Mouse (Mus musculus) hindbrain, embryonic 16.5 days (tissue): Measurements from ENCODE around the gene Fam169b. TPM values are rescaled to one million over a fixed set of nuclear protein-coding genes. Genes with fewer than 3 reads are reported as not detected.
A peak's percentile ranks its signal among the peaks of the same experiment; 100 is the strongest.

ENCODE experiments used
- ATAC-seq: fragments of 200-750 bp; cut with Nextera tagmentation; 2 replicates; pipeline ENCODE4 v1.8.0; 2017; ENCODE audit warnings: moderate TSS enrichment, moderate library complexity
- H3K27ac ChIP-seq: fragments of 300-500 bp; sonication (generic); 2 replicates; pipeline ENCODE4 v1.5.1; 2014; ENCODE audit warnings: low read depth, mild to moderate bottlenecking, control low read depth, low read length, moderate library complexity
- H3K27me3 ChIP-seq: fragments of 300-500 bp; sonication (generic); replicated peaks from 2 replicates; pipeline ENCODE4 v1.6.1; 2014; ENCODE audit warnings: low read length; ENCODE audit not compliant: control insufficient read depth, insufficient read depth
- H3K36me3 ChIP-seq: fragments of 300-500 bp; sonication (generic); 2 replicates; pipeline ENCODE4 v1.6.1; 2014; ENCODE audit warnings: mild to moderate bottlenecking, low read length, moderate library complexity, mixed read lengths; ENCODE audit not compliant: control insufficient read depth, insufficient read depth
- H3K4me1 ChIP-seq: fragments of 300-500 bp; sonication (generic); 2 replicates; pipeline ENCODE4 v1.6.1; 2014; ENCODE audit warnings: low read depth, low read length; ENCODE audit not compliant: control insufficient read depth, insufficient read depth
- H3K4me2 ChIP-seq: fragments of 300-500 bp; sonication (generic); 2 replicates; pipeline ENCODE4 v1.6.1; 2014; ENCODE audit warnings: mild to moderate bottlenecking, low read length, control low read depth, moderate library complexity
- H3K4me3 ChIP-seq: fragments of 300-500 bp; sonication (generic); 2 replicates; pipeline ENCODE4 v1.5.1; 2014; ENCODE audit warnings: mild to moderate bottlenecking, low read length, control low read depth, moderate library complexity
- H3K9ac ChIP-seq: fragments of 300-500 bp; sonication (generic); 2 replicates; pipeline ENCODE4 v1.6.1; 2014; ENCODE audit warnings: low read depth, mild to moderate bottlenecking, control low read depth, low read length, moderate library complexity
- H3K9me3 ChIP-seq: fragments of 300-500 bp; sonication (generic); 2 replicates; pipeline ENCODE4 v1.6.1; 2014; ENCODE audit warnings: mild to moderate bottlenecking, low read length, moderate library complexity; ENCODE audit not compliant: control insufficient read depth
- WGBS: fragments of 180-500 bp; shearing (Covaris S2); extraction: QIAGEN DNeasy Blood & Tissue Kit; methylation state at CpG from one replicate; pipeline ENCODE4 v1.1.7; 2014; 5-methylcytosine and 5-hydroxymethylcytosine counted together
- polyA plus RNA-seq: library from polyadenylated mRNA; unstranded; fragments of >200 nt; fragmentation: Nextera tagmentation; extraction: Ambion mirVana; gene quantifications from 2 replicates; pipeline ENCODE4 v1.2.1, GENCODE M21; 2015

Fam169b gene
- polyA plus RNA-seq, 1 experiment from 2014 or later = not detected

- WGBS = 76% methylated on average over 8 of the region's 8 CpGs
- Histone ChIP-seq H3K27ac (no peak overlapping the region), H3K9me3 (no peaks in the 10 kb centered on the region), H3K4me3 (no peak overlapping the region), H3K27me3 (no peaks in the 10 kb centered on the region), H3K9ac (no peak overlapping the region), H3K4me2 (no peak overlapping the region), H3K36me3 (no peaks in the 10 kb centered on the region), H3K4me1 (peaks cover 6% of the 10 kb centered on the region)
- ATAC-seq = no peak
These were observed 36.8 kb upstream of the Fam169b start for GRCm38 (mm10) chr7:68236817-68237216.

- Histone ChIP-seq H3K4me3 (no peak overlapping the region), H3K27ac (no peak overlapping the region), H3K4me2 (no peak overlapping the region), H3K36me3 (no peaks in the 10 kb centered on the region), H3K9me3 (no peaks in the 10 kb centered on the region), H3K4me1 (no peaks in the 10 kb centered on the region), H3K27me3 (no peaks in the 10 kb centered on the region), H3K9ac (no peak overlapping the region)
- no peak for ATAC-seq
- WGBS = 62% methylated on average over 11 of the region's 11 CpGs
These were observed 34.3 kb upstream of the Fam169b start for GRCm38 (mm10) chr7:68239220-68239827.

DNA sequence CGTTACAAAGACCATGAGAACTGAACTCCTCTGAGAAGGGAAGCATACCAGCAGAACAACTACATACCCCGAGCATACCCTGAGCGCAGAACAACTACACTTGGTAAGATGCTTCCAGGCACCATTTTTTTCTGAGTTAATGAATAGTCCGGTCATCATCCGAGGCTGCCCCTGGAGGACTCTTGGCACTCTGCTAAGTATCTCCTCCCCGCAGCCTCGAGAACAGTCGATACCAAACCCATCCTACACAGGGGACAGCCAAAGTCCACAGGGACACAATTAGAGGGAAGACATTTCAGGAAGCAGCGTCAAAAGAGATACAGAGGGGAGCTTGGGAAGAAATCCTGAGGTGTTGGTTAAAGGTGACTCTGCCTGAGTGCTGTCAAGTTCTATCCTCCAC, 32.4 kb upstream of the Fam169b start:
- no peaks in the 10 kb centered on the region for H3K9me3 ChIP-seq
- no peak overlapping the region for H3K27ac ChIP-seq
- H3K4me1 ChIP-seq = no peaks in the 10 kb centered on the region
- no peaks in the 10 kb centered on the region for H3K27me3 ChIP-seq
- ATAC-seq = no peak; the same call in 1 of the 2 replicates
- no peak overlapping the region for H3K9ac ChIP-seq
- 74% methylated on average over 9 of the region's 9 CpGs for WGBS
- H3K4me2 ChIP-seq = no peak overlapping the region
- H3K36me3 ChIP-seq = no peaks in the 10 kb centered on the region
- H3K4me3 ChIP-seq = no peak overlapping the region

DNA sequence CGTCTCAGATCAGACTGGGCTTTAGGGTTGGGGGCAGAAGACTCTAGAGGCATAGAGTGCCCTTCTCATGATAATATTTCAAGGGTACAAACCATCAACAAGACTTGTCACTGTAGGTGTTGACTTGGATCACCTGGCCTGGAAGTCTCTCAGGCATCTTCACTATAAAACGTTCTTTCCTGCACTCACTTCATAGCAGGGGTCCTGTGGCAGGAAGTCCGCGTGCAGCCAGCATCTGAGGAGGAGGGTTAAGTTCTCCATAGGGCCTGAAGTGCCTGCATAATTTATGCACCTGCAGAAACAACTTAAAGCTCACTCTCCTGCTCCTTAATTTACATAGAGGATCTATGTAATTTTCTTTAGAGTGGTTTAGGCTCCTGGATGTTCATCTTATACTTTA, 28.0 kb upstream of the Fam169b start:
- H3K27ac ChIP-seq = no peak overlapping the region
- H3K27me3 ChIP-seq = no peaks in the 10 kb centered on the region
- no peaks in the 10 kb centered on the region for H3K4me1 ChIP-seq
- no peak overlapping the region for H3K4me2 ChIP-seq
- no peaks in the 10 kb centered on the region for H3K36me3 ChIP-seq
- H3K4me3 ChIP-seq = no peak overlapping the region
- no peak overlapping the region for H3K9ac ChIP-seq
- ATAC-seq = no peak
- WGBS = 48% methylated on average over 4 of the region's 4 CpGs
- no peaks in the 10 kb centered on the region for H3K9me3 ChIP-seq

DNA sequence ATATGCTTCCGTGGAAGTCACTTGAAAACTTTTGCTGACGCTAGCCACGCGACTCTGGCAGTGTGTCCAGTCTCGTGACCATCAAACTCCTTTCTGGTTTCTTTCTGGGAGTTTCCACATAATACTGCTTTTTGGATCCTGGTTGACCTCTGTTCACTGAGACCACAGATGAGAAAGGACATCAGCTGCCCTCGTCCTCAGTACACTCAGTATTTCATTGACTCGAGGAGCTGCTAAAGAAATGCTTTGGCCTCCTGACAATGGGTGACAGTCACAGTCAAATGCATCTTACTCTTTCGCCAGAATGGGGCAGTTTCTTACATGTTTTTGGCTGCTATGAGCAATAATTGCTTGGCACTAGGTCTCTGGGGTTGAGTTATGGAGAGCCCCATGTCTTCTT, 27.4 kb upstream of the Fam169b start:
- Histone ChIP-seq H3K27me3 (no peaks in the 10 kb centered on the region), H3K9me3 (no peaks in the 10 kb centered on the region), H3K27ac (no peak overlapping the region), H3K4me3 (no peak overlapping the region), H3K4me2 (no peak overlapping the region), H3K36me3 (no peaks in the 10 kb centered on the region), H3K4me1 (no peaks in the 10 kb centered on the region), H3K9ac (no peak overlapping the region)
- ATAC-seq = no peak
- 76% methylated on average over 8 of the region's 8 CpGs for WGBS

GRCm38 (mm10) chr7:68250411-68250810, 23.2 kb upstream of the Fam169b start:
- no peak overlapping the region for H3K4me3 ChIP-seq
- no peak overlapping the region for H3K9ac ChIP-seq
- no peak overlapping the region for H3K4me2 ChIP-seq
- no peaks in the 10 kb centered on the region for H3K27me3 ChIP-seq
- H3K27ac ChIP-seq = no peak overlapping the region
- H3K36me3 ChIP-seq = no peaks in the 10 kb centered on the region
- H3K9me3 ChIP-seq = no peaks in the 10 kb centered on the region
- WGBS = 84% methylated on average over 1 of the region's 1 CpGs
- ATAC-seq = no peak
- no peaks in the 10 kb centered on the region for H3K4me1 ChIP-seq

- 86% methylated on average over 3 of the region's 3 CpGs for WGBS
- no peaks in the 10 kb centered on the region for H3K27me3 ChIP-seq
- H3K27ac ChIP-seq = no peak overlapping the region
- no peaks in the 10 kb centered on the region for H3K9me3 ChIP-seq
- H3K4me3 ChIP-seq = no peak overlapping the region
- no peak overlapping the region for H3K9ac ChIP-seq
- H3K36me3 ChIP-seq = no peaks in the 10 kb centered on the region
- H3K4me1 ChIP-seq = no peaks in the 10 kb centered on the region
- no peak overlapping the region for H3K4me2 ChIP-seq
- no peak for ATAC-seq
These were observed 22.7 kb upstream of the Fam169b start for GRCm38 (mm10) chr7:68250902-68251301.

DNA sequence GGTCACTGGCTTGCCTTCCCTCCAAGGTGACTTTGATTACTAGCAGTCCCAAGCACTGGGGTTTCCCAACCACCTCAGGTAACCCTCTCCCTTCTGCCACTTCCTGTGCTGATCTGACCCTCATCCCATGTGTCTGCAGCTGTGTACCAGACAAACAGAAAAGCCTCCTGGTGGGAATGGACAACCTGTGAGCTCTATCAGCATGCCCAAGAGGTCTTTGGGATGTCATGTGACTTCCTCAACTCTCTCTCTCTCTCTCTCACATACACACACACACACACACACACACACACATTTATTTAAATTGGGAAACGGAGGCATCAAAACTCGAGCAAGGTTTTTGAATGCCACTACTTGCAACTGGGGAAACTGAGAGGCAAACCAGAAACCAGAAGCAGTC, 15.9 kb upstream of the Fam169b start:
- H3K9me3 ChIP-seq = peaks cover 3% of the 10 kb centered on the region; the same call in 1 of the 2 replicates

DNA sequence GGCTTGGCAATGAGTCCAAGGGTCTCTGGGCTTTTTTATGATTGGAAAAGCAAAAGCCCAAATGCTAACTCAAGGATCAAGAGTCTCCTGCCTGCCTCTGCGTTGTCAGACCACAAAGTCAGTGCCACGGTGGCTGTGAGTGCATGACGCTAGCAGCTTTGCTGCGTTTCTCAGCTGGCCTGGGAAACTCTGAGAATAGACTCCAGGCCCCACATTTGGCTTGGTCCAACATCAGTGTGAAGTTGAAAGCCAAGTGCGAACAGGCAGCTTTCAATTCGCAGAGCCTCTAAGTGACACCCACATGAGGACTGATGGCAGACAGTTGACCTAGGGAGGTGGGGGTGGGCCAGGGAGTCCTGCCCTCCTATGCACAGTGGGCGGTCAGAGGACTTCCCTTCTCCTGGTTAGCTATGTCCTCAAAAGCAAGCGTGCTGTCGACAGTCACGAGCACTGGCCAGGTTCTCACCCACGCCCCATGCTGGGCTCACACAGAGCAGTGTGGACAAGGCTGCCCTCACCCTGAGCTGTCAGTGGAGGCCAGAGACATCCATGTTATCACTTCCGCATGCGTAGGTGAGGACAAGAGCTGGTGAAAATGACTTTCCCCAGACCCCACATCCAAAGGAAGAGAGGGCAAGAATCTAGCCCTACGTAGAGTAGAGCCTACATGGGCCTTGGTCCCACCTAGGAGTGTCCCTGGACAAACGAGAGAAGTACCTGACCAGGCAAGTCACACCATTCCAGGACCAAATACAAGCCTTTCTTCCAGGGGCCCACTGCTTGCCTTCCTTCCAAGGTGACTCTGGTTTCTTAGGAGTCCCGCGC, 15.1 kb upstream of the Fam169b start:
- Histone ChIP-seq H3K9ac (no peak overlapping the region), H3K4me1 (no peaks in the 10 kb centered on the region), H3K36me3 (no peaks in the 10 kb centered on the region), H3K4me2 (no peak overlapping the region), H3K4me3 (no peak overlapping the region), H3K27ac (no peak overlapping the region), H3K9me3 (peaks cover 3% of the 10 kb centered on the region; the same call in 1 of the 2 replicates), H3K27me3 (no peaks in the 10 kb centered on the region)
- 0 out of 2 replicates have a peak, but pooled peaks have one; percentile 20 for ATAC-seq
- 83% methylated on average over 17 of the region's 17 CpGs for WGBS

More for the DNA sequence above, 15.9 kb upstream of the Fam169b start:
- no peak for ATAC-seq
- Histone ChIP-seq H3K36me3 (no peaks in the 10 kb centered on the region), H3K4me1 (no peaks in the 10 kb centered on the region), H3K4me3 (no peak overlapping the region), H3K4me2 (no peak overlapping the region), H3K27ac (no peak overlapping the region), H3K27me3 (no peaks in the 10 kb centered on the region), H3K9ac (no peak overlapping the region)
- 54% methylated on average over 2 of the region's 2 CpGs for WGBS
